Mouse (Mus musculus) lung, adult 2 months (tissue): ENCODE measurements around the gene Il24. TPM values are rescaled to one million over a fixed set of nuclear protein-coding genes. Genes with fewer than 3 reads are reported as not detected.

Experiments
- DNase-seq: peaks from one replicate; pipeline ENCODE4 v3.0.0; 2022
- H3K4me1 ChIP-seq: fragments of 200-500 bp; 2 replicates; pipeline ENCODE4 v1.6.1; 2011; ENCODE audit warnings: low read length; ENCODE audit not compliant: control insufficient read depth, insufficient read depth
- H3K4me3 ChIP-seq: fragments of 200-500 bp; replicated peaks from 2 replicates; pipeline ENCODE3; 2011; ENCODE audit warnings: low read depth, mild to moderate bottlenecking, control low read depth, low read length; ENCODE audit errors: extremely low read depth
- CTCF ChIP-seq: fragments of 200-500 bp; IDR thresholded peaks from 2 replicates; pipeline ENCODE4 v1.5.1; 2011; ENCODE audit warnings: mild to moderate bottlenecking, low read length, control low read depth; ENCODE audit not compliant: insufficient read depth
- POLR2A ChIP-seq: fragments of 200-500 bp; IDR thresholded peaks from 2 replicates; pipeline ENCODE4 v1.6.1; 2011; ENCODE audit warnings: low read depth, mild to moderate bottlenecking, control low read depth, low read length, borderline replicate concordance; ENCODE audit errors: extremely low read depth
- WGBS: fragments of 180-500 bp; shearing (Covaris S2); methylation state at CpG from one replicate; pipeline ENCODE4 v1.1.7; 2018; 5-methylcytosine and 5-hydroxymethylcytosine counted together
- polyA plus RNA-seq: library from polyadenylated mRNA; depleted of rRNA; stranded (reverse); fragments of >200 nt; gene quantifications from 2 replicates; pipeline ENCODE4 v1.2.3, GENCODE M21; 2012; rRNA removed

Il24 gene
- polyA plus RNA-seq, 1 experiment, result not detected

GRCm38 (mm10) chr1:130832230-130833149 lies 54.8 kb downstream of the Il24 start:
- no peak for DNase-seq
- Histone ChIP-seq H3K4me1 (no peaks in the 10 kb centered on the region), H3K4me3 (no peak overlapping the region)
- 62% methylated on average over 5 of the region's 5 CpGs for WGBS
- TF ChIP-seq CTCF, result no peak
- no peak for TF ChIP-seq POLR2A

Other genes with a start within 250 kb of the Il24 start
- gene C4bp, start 225.8 kb downstream of the Il24 start, polyA plus RNA-seq, result 0.06 and 0.15 TPM in 2 replicates
- 0.10 TPM in 1 of 2 replicates, not detected in the other for gene Gm29427, start 171.7 kb downstream of the Il24 start, polyA plus RNA-seq
- gene Yod1, start 170.1 kb downstream of the Il24 start, polyA plus RNA-seq, result 2.2 and 3.1 TPM in 2 replicates
- gene Pfkfb2, start 158.2 kb downstream of the Il24 start, polyA plus RNA-seq, result 16.7 and 23.7 TPM in 2 replicates
- 25.6 and 35.4 TPM in 2 replicates for gene AA986860, start 155.5 kb downstream of the Il24 start, polyA plus RNA-seq
- gene Fcamr, start 86.6 kb downstream of the Il24 start, polyA plus RNA-seq, result 0.71 and 1.3 TPM in 2 replicates
- gene Pigr, start 60.8 kb downstream of the Il24 start, polyA plus RNA-seq, result 15.2 and 21.6 TPM in 2 replicates
- 21.9 and 25.0 TPM in 2 replicates for gene Fcmr, start 21.8 kb downstream of the Il24 start, polyA plus RNA-seq
- not detected in 2 replicates for gene Il20, start 24.0 kb upstream of the Il24 start, polyA plus RNA-seq
- not detected in 2 replicates for gene Il19, start 52.7 kb upstream of the Il24 start, polyA plus RNA-seq
- 0.08 TPM in 1 of 2 replicates, not detected in the other for gene Il10, start 132.4 kb upstream of the Il24 start, polyA plus RNA-seq
- gene Mapkapk2, start 210.4 kb upstream of the Il24 start, polyA plus RNA-seq, result 91.4 and 120 TPM in 2 replicates